Mouse (Mus musculus): ENCODE data around the gene Tpst1. TPM values are rescaled to one million over a fixed set of nuclear protein-coding genes. Genes with fewer than 3 reads are reported as not detected.

Gene Tpst1
- total and polyA plus RNA-seq, 3 experiments = 0.22 TPM; not detected in 2

DNA sequence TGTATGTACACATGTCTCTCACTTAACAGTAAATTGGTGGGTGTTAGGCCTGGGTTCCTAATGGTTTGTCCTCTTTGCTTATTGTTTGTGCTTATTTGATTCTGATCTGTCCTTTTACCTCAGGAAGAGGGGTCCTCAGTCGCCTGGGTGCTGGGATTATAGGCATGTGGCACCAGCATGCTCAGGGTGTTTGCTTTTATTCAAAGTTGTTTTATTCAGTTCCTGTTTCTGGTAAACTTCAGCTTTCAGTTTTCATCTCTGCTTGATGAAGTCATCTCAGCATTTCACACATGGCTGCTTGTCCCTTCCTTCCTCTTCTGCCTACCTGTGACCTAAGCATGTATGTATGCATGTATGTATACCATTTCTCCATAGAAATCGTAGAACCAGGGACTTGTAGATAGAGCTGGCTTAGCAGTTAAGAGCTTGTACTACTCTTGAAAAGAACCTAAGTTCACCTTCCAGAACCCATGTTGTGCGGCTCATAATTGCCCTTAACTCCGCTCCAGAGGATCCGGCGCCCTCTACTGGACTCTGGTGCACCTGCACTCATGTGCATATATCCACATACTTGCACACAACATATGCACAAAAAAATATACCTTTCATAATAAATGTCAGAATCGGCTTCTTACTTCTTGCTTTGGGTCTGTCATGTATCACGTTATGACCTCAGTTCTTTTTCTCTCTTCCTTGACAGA, 8.2 kb downstream of the Tpst1 start:
- TF ChIP-seq TAL1 (conservative IDR thresholded peaks at IDR 0.05; ENCODE audit: low read depth, low read length) (no peak), GATA1 (IDR thresholded peaks at IDR 0.05; ENCODE audit: borderline replicate concordance, low read length) (no peak), POLR2AphosphoS5 (IDR thresholded peaks at IDR 0.05; ENCODE audit: insufficient replicate concordance, low read depth, low read length) (no peak), CTCF (IDR thresholded peaks at IDR 0.05; ENCODE audit: low read depth, low read length) (no peak), GATA2 (IDR thresholded peaks at IDR 0.05; ENCODE audit: borderline replicate concordance, low read depth, low read length) (no peak)
- Histone ChIP-seq H3K4me1 (ENCODE audit: insufficient read depth, low read depth, low read length) (no peaks in the 10 kb centered on the region), H3K36me3 (replicated peaks) (no peaks in the 10 kb centered on the region), H3K4me3 (ENCODE audit: low read depth, low read length) (no peak overlapping the region), H3K27me3 (ENCODE audit: insufficient read depth, low read length) (peaks cover 8% of the 10 kb centered on the region), H3K9me3 (replicated peaks) (peaks cover 11% of the 10 kb centered on the region)
- no peak for DNase-seq (ENCODE audit: low spot score)
- ATAC-seq (ENCODE audit: extremely low read depth, insufficient number of reproducible peaks, low FRiP score, poor library complexity, severe bottlenecking) = no peak

GRCm38 (mm10) chr5:130082431-130082830, 9.3 kb downstream of the Tpst1 start:
- DNase-seq (ENCODE audit: low spot score) = no peak
- TF ChIP-seq TAL1 (conservative IDR thresholded peaks at IDR 0.05; ENCODE audit: low read depth, low read length) (no peak), POLR2AphosphoS5 (IDR thresholded peaks at IDR 0.05; ENCODE audit: insufficient replicate concordance, low read depth, low read length) (no peak), GATA2 (IDR thresholded peaks at IDR 0.05; ENCODE audit: borderline replicate concordance, low read depth, low read length) (no peak), CTCF (IDR thresholded peaks at IDR 0.05; ENCODE audit: low read depth, low read length) (no peak), GATA1 (IDR thresholded peaks at IDR 0.05; ENCODE audit: borderline replicate concordance, low read length) (no peak)
- Histone ChIP-seq H3K4me1 (ENCODE audit: insufficient read depth, low read depth, low read length) (no peaks in the 10 kb centered on the region), H3K4me3 (ENCODE audit: low read depth, low read length) (no peak overlapping the region), H3K27me3 (ENCODE audit: insufficient read depth, low read length) (peaks cover 6% of the 10 kb centered on the region), H3K36me3 (replicated peaks) (no peaks in the 10 kb centered on the region), H3K9me3 (replicated peaks) (peaks cover 11% of the 10 kb centered on the region)
- no peak for ATAC-seq (ENCODE audit: extremely low read depth, insufficient number of reproducible peaks, low FRiP score, poor library complexity, severe bottlenecking)

- DNase-seq (ENCODE audit: low spot score) (no peak), ATAC-seq (ENCODE audit: extremely low read depth, insufficient number of reproducible peaks, low FRiP score, poor library complexity, severe bottlenecking) (no peak)
- H3K9me3 ChIP-seq (replicated peaks) = peaks cover 9% of the 10 kb centered on the region
- TF ChIP-seq CTCF (IDR thresholded peaks at IDR 0.05; ENCODE audit: low read depth, low read length) (no peak), TAL1 (conservative IDR thresholded peaks at IDR 0.05; ENCODE audit: low read depth, low read length) (no peak), GATA2 (IDR thresholded peaks at IDR 0.05; ENCODE audit: borderline replicate concordance, low read depth, low read length) (no peak), POLR2AphosphoS5 (IDR thresholded peaks at IDR 0.05; ENCODE audit: insufficient replicate concordance, low read depth, low read length) (no peak), GATA1 (IDR thresholded peaks at IDR 0.05; ENCODE audit: borderline replicate concordance, low read length) (no peak)
- no peak overlapping the region for H3K4me3 ChIP-seq (ENCODE audit: low read depth, low read length)
- peaks cover 2% of the 10 kb centered on the region; the same call in 1 of the 2 replicates for H3K4me1 ChIP-seq (ENCODE audit: insufficient read depth, low read depth, low read length)
- peaks cover 8% of the 10 kb centered on the region for H3K27me3 ChIP-seq (ENCODE audit: insufficient read depth, low read length)
- H3K36me3 ChIP-seq (replicated peaks) = no peaks in the 10 kb centered on the region
These were observed 11.1 kb downstream of the Tpst1 start for GRCm38 (mm10) chr5:130084271-130084670.

GRCm38 (mm10) chr5:130088008-130088407, 14.9 kb downstream of the Tpst1 start:
- TF ChIP-seq GATA1 (IDR thresholded peaks at IDR 0.05; ENCODE audit: borderline replicate concordance, low read length) (no peak), CTCF (IDR thresholded peaks at IDR 0.05; ENCODE audit: low read depth, low read length) (no peak)
- H3K4me3 ChIP-seq (ENCODE audit: low read depth, low read length) = no peak overlapping the region
- DNase-seq (ENCODE audit: low spot score) = no peak
- H3K36me3 ChIP-seq (replicated peaks) = no peaks in the 10 kb centered on the region
- H3K4me1 ChIP-seq (ENCODE audit: insufficient read depth, low read depth, low read length) = peaks cover 6% of the 10 kb centered on the region; the same call in 1 of the 2 replicates
- H3K27me3 ChIP-seq (ENCODE audit: insufficient read depth, low read length) = peaks cover 11% of the 10 kb centered on the region
- ATAC-seq (ENCODE audit: extremely low read depth, insufficient number of reproducible peaks, low FRiP score, poor library complexity, severe bottlenecking) = no peak
- H3K9me3 ChIP-seq (replicated peaks) = no peaks in the 10 kb centered on the region

DNA sequence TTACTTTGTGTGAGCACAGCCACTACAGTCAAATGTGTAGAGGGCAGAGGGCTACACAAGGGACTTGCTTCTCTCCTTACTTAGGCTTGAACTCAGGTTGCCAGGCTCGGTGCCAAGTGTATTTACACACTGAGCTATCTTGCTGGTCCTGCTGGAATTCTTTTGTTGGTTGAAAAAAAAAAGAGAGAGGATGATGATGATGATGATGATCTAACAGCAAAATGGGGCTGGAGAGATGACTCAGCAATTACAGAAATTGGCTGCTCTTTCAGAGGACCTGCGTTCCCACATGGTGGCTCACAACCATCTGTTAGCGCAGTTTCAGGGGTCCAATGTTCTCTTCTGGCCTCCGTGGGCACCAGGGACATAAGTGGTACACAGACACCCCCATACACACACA, 15.5 kb downstream of the Tpst1 start:
- Histone ChIP-seq H3K4me1 (ENCODE audit: insufficient read depth, low read depth, low read length) (peaks cover 6% of the 10 kb centered on the region; the same call in 1 of the 2 replicates), H3K4me3 (ENCODE audit: low read depth, low read length) (no peak overlapping the region), H3K36me3 (replicated peaks) (no peaks in the 10 kb centered on the region), H3K27me3 (ENCODE audit: insufficient read depth, low read length) (peaks cover 11% of the 10 kb centered on the region), H3K9me3 (replicated peaks) (no peaks in the 10 kb centered on the region)
- DNase-seq (ENCODE audit: low spot score) = no peak
- no peak for ATAC-seq (ENCODE audit: extremely low read depth, insufficient number of reproducible peaks, low FRiP score, poor library complexity, severe bottlenecking)
- TF ChIP-seq GATA1 (IDR thresholded peaks at IDR 0.05; ENCODE audit: borderline replicate concordance, low read length) (no peak), TAL1 (conservative IDR thresholded peaks at IDR 0.05; ENCODE audit: low read depth, low read length) (no peak), CTCF (IDR thresholded peaks at IDR 0.05; ENCODE audit: low read depth, low read length) (no peak), POLR2AphosphoS5 (IDR thresholded peaks at IDR 0.05; ENCODE audit: insufficient replicate concordance, low read depth, low read length) (no peak), GATA2 (IDR thresholded peaks at IDR 0.05; ENCODE audit: borderline replicate concordance, low read depth, low read length) (no peak)

- no peak for ATAC-seq (ENCODE audit: extremely low read depth, insufficient number of reproducible peaks, low FRiP score, poor library complexity, severe bottlenecking)
- H3K9me3 ChIP-seq (replicated peaks) = no peaks in the 10 kb centered on the region
- H3K4me1 ChIP-seq (ENCODE audit: insufficient read depth, low read depth, low read length) = peaks cover 6% of the 10 kb centered on the region; the same call in 1 of the 2 replicates
- H3K36me3 ChIP-seq (replicated peaks) = no peaks in the 10 kb centered on the region
- TF ChIP-seq TAL1 (conservative IDR thresholded peaks at IDR 0.05; ENCODE audit: low read depth, low read length) (no peak), GATA2 (IDR thresholded peaks at IDR 0.05; ENCODE audit: borderline replicate concordance, low read depth, low read length) (no peak), CTCF (IDR thresholded peaks at IDR 0.05; ENCODE audit: low read depth, low read length) (no peak), GATA1 (IDR thresholded peaks at IDR 0.05; ENCODE audit: borderline replicate concordance, low read length) (no peak), POLR2AphosphoS5 (IDR thresholded peaks at IDR 0.05; ENCODE audit: insufficient replicate concordance, low read depth, low read length) (no peak)
- H3K4me3 ChIP-seq (ENCODE audit: low read depth, low read length) = no peak overlapping the region
- no peak for DNase-seq (ENCODE audit: low spot score)
- peaks cover 11% of the 10 kb centered on the region for H3K27me3 ChIP-seq (ENCODE audit: insufficient read depth, low read length)
These were observed 16.1 kb downstream of the Tpst1 start for GRCm38 (mm10) chr5:130089177-130089576.

All from G1E (cell line).